In genomic region chr1:137996041-137996440, GRCm38 (mm10) we compare ENCODE assay signal across 26 mouse cellular contexts.
"Had no signal": no experiment of that assay in that cellular context is flagged by ENCODE, and none has a peak within 500 bp of the region (broad histone marks: within the 10 kb centered on the region; RNA-seq: fewer than 3 reads in every experiment).

No protein-coding gene starts in this region.

- H3K4me2 ChIP-seq: heart, embryonic 12.5 days; hindbrain, embryonic 12.5 days; hindbrain, embryonic 14.5 days; kidney, embryonic 15.5 days; limb, embryonic 12.5 days; liver, embryonic 11.5 days; liver, embryonic 13.5 days; liver, embryonic 15.5 days had no signal

- ATAC-seq: hindbrain, embryonic 16.5 days had no signal

- DNase-seq: gastrocnemius, adult 2 months; gastrocnemius, postnatal 10 days; gastrocnemius, postnatal 25 days; heart, adult 18-20 months; heart, postnatal 10 days; heart, postnatal 4 days; kidney, adult 11 months; kidney, adult 2 months; kidney, adult 9 months; kidney, postnatal 14 days; kidney, postnatal 36 days; liver; liver, embryonic 13.5 days had no signal

- H3K9ac ChIP-seq: heart, embryonic 12.5 days; hindbrain, embryonic 12.5 days; hindbrain, embryonic 14.5 days; kidney, embryonic 15.5 days; limb, embryonic 12.5 days; liver, embryonic 13.5 days; liver, embryonic 15.5 days had no signal

- H3K4me3 ChIP-seq: gastrocnemius, adult 2 months; heart, embryonic 10.5 days; heart, embryonic 12.5 days; hindbrain, embryonic 10.5 days; hindbrain, embryonic 12.5 days; kidney, embryonic 15.5 days; left cerebral cortex, adult 2 months; limb, embryonic 10.5 days; limb, embryonic 12.5 days; liver, embryonic 13.5 days; liver, embryonic 15.5 days had no signal

- H3K36me3 ChIP-seq: heart, embryonic 10.5 days; heart, embryonic 12.5 days; hindbrain, embryonic 10.5 days; hindbrain, embryonic 12.5 days; kidney, embryonic 15.5 days; limb, embryonic 10.5 days; limb, embryonic 12.5 days; liver, embryonic 13.5 days; liver, embryonic 15.5 days had no signal

- H3K27ac ChIP-seq: gastrocnemius, adult 2 months; heart, embryonic 10.5 days; hindbrain, embryonic 10.5 days; hindbrain, embryonic 12.5 days; hindbrain, embryonic 14.5 days; kidney, embryonic 15.5 days; kidney, postnatal 0 days; left cerebral cortex, adult 2 months; limb, embryonic 10.5 days; limb, embryonic 12.5 days; liver, embryonic 13.5 days; liver, embryonic 15.5 days had no signal

- H3K9me3 ChIP-seq: heart, embryonic 10.5 days; heart, embryonic 12.5 days; hindbrain, embryonic 10.5 days; hindbrain, embryonic 12.5 days; kidney, embryonic 15.5 days; limb, embryonic 10.5 days; limb, embryonic 12.5 days; liver, embryonic 13.5 days; liver, embryonic 15.5 days had no signal

- H3K27me3 ChIP-seq: heart, embryonic 12.5 days; hindbrain, embryonic 12.5 days; kidney, embryonic 15.5 days; limb, embryonic 12.5 days; liver, embryonic 13.5 days; liver, embryonic 15.5 days had no signal

- H3K4me1 ChIP-seq: heart, embryonic 10.5 days; hindbrain, embryonic 12.5 days; kidney, embryonic 15.5 days; limb, embryonic 10.5 days; limb, embryonic 12.5 days; liver, embryonic 13.5 days; liver, embryonic 15.5 days had no signal
